Mouse (Mus musculus): ENCODE data around the gene Cbx5.
A peak's percentile ranks its signal among the peaks of the same experiment; 100 is the strongest.

Cbx5 gene

GRCm38 (mm10) chr15:103239685-103240159 is at the start of gene Cbx5:
Cbx5 (minus strand) TSS chr15:103239816.
- DNase-seq: peak; percentile 98

- peak; percentile 47 to 64 for DNase-seq
These were observed 46.3 kb upstream of the Cbx5 start for GRCm38 (mm10) chr15:103285778-103286417.

GRCm38 (mm10) chr15:103284647-103285046 is 45.0 kb upstream of the Cbx5 start:
- no peak for DNase-seq

- DNase-seq: peak; percentile 42 to 61
These were observed 44.5 kb upstream of the Cbx5 start for GRCm38 (mm10) chr15:103284066-103284465.

GRCm38 (mm10) chr15:103281465-103282205 is 42.0 kb upstream of the Cbx5 start:
- DNase-seq: no peak

- peak in 1 of 2 experiments; percentile 18 for DNase-seq
These were observed 41.3 kb upstream of the Cbx5 start for GRCm38 (mm10) chr15:103280817-103281464.

- peak in 1 of 2 experiments; percentile 36 for DNase-seq
These were observed 40.1 kb upstream of the Cbx5 start for GRCm38 (mm10) chr15:103279750-103280149.

- DNase-seq: no peak
These were observed 38.3 kb upstream of the Cbx5 start for GRCm38 (mm10) chr15:103277949-103278348.

- DNase-seq: peak in 1 of 2 experiments; percentile 9
These were observed 36.3 kb upstream of the Cbx5 start for GRCm38 (mm10) chr15:103275943-103276342.

- DNase-seq: peak; percentile 96
These were observed 33.0 kb upstream of the Cbx5 start, which contains the start of gene Copz1 for GRCm38 (mm10) chr15:103272419-103273279. Copz1 (plus strand) TSS chr15:103272714.

- no peak for DNase-seq
These were observed 29.3 kb upstream of the Cbx5 start for GRCm38 (mm10) chr15:103268903-103269302.

- DNase-seq: no peak
These were observed 25.2 kb upstream of the Cbx5 start for GRCm38 (mm10) chr15:103264794-103265193.

GRCm38 (mm10) chr15:103259989-103260388 is 20.4 kb upstream of the Cbx5 start:
- DNase-seq: no peak

GRCm38 (mm10) chr15:103259162-103259561 is 19.5 kb upstream of the Cbx5 start:
- no peak for DNase-seq

- DNase-seq: peak in 1 of 2 experiments; percentile 33
These were observed 18.4 kb upstream of the Cbx5 start, which contains the start of gene Nfe2 for GRCm38 (mm10) chr15:103257790-103258728. Nfe2 (minus strand) TSS chr15:103258403.

- no peak for DNase-seq
These were observed 16.8 kb upstream of the Cbx5 start for GRCm38 (mm10) chr15:103256210-103256986.

GRCm38 (mm10) chr15:103255169-103255568 is 15.6 kb upstream of the Cbx5 start:
- peak in 1 of 2 experiments; percentile 28 for DNase-seq

- no peak for DNase-seq
These were observed 13.7 kb upstream of the Cbx5 start for GRCm38 (mm10) chr15:103253352-103253751.

- no peak for DNase-seq
These were observed 13.0 kb upstream of the Cbx5 start for GRCm38 (mm10) chr15:103252660-103253059.

GRCm38 (mm10) chr15:103251595-103251994 is 12.0 kb upstream of the Cbx5 start:
- DNase-seq: no peak
